Mouse (Mus musculus) heart, postnatal 10 days (tissue): ENCODE measurements around the gene Frmd5. TPM values are rescaled to one million over a fixed set of nuclear protein-coding genes. Genes with fewer than 3 reads are reported as not detected.

Experiments used
- DNase-seq, 2 experiments: peaks; one replicate each; pipeline ENCODE4 v3.0.0; 2021
- intact Hi-C: fragments of 180-260 bp; cut with DNase I; formaldehyde crosslinking; loops from one replicate; pipeline ENCODE4 v1.15.1; 2025
- total RNA-seq, 2 experiments: library from RNA; stranded (reverse); gene quantifications; 2 replicates each; pipeline ENCODE4 v1.2.3; 2021

Gene Frmd5
- total RNA-seq, 2 experiments from 2014 or later: 150 to 190 TPM

GRCm38 (mm10) chr2:121705756-121706155, 101.1 kb downstream of the Frmd5 start:
- no peak for DNase-seq
- intact Hi-C loops: no loop called here

DNA sequence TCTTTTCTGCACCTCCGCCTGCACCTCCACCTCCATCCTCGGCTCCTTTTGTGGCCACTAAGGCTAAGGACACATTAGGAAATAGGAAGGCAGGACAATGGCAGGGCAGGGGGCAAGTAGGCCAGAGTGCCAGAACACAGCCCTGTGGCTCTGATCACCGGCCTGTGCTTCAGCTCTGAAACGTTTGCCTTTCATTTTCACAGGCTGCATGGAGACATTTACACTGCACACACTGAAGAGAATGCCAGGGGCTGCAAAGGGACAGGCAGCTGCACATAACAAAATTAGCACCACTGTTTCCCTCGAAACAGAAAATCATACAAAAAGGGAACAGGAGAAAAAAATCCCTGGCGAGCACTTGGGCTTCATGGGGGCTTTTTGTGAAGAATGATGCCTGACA, 107.6 kb downstream of the Frmd5 start:
- DNase-seq: no peak
- intact Hi-C loops: loop anchor here (5.0 kb wide), 1 partner anchor 133 kb away; no protein-coding TSS in a partner anchor

- intact Hi-C loops: loop anchor here (5.0 kb wide), 1 partner anchor 137 kb away; no protein-coding TSS in a partner anchor
- DNase-seq: no peak
Observed at GRCm38 (mm10) chr2:121695436-121695835, 111.5 kb downstream of the Frmd5 start.

- no peak for DNase-seq
- intact Hi-C loops: no loop called here
Observed at GRCm38 (mm10) chr2:121688107-121688506, 118.8 kb downstream of the Frmd5 start.

GRCm38 (mm10) chr2:121683606-121684005, 123.3 kb downstream of the Frmd5 start:
- intact Hi-C loops: no loop called here
- no peak for DNase-seq

- intact Hi-C loops: no loop called here
- DNase-seq: no peak
Observed at GRCm38 (mm10) chr2:121682361-121682760, 124.5 kb downstream of the Frmd5 start.

DNA sequence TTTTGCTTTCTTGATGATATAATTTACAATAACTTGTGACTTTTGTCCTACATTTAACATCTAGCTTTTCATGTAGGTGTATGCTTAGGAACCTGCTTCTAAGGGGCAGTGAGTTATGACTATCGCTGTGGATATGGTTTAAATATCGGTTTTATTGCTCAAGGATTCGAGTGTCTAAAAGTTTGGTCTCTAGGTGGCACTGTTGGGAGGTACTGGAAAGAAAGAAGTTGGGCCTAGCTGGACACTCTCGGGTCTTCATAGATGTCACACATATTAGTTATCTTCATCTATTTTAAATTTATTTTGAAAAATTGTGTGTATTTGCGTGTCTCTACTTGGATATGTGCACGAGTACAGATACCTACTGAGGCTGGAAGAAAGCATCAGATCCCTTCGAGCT, 127.2 kb downstream of the Frmd5 start:
- intact Hi-C loops: no loop called here
- no peak for DNase-seq

DNA sequence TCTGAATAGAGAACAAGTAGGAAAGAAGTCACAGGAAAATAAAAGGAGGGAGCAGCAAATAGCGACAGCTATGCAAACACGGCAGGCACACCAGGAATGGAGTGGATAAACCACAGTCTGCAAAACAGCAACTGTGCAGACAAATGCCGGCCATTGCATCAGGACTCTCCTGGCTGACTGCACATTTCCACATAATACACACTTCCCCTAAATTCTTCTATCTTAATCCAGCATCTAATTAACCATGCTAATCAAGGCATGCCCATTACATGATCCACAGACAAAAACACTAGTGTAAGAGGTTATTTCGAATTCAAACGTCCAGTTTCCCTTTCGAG, 129.3 kb downstream of the Frmd5 start:
- DNase-seq: no peak

DNA sequence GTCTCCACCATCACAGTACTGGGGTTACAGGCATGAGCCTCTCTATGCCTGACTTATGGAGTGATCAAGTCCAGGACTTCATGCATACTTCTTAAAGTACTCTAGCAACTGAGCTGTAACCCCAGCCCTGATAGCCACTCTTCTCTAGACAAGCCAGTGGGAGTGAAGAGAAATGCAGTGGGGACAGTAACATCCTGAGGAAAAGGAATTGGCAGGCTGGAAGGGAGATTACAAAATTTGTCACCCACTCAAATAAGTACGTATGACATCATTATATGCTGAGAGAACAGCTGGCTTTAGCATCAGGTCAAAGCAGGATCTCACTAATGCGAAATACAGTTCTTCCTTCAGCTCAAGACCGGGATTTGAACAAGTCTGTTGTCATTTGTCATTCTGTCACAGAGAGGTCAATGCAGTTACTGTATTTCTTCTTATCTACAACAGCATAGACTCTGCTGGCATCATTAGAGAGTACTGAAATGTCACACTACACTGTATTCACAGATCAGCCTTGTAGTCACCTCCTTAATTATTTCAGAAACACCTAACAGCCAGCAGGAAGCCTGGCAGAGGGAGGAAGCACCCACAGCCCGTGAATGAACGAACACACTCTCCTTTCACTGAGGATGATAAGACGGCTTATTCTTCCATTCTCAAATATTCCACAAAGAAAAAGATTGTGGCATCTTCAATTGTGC, 129.8 kb downstream of the Frmd5 start:
- peak; percentile 46 to 52 for DNase-seq
- intact Hi-C loops: no loop called here

More for the DNA sequence above, 129.3 kb downstream of the Frmd5 start:
- intact Hi-C loops: no loop called here

DNA sequence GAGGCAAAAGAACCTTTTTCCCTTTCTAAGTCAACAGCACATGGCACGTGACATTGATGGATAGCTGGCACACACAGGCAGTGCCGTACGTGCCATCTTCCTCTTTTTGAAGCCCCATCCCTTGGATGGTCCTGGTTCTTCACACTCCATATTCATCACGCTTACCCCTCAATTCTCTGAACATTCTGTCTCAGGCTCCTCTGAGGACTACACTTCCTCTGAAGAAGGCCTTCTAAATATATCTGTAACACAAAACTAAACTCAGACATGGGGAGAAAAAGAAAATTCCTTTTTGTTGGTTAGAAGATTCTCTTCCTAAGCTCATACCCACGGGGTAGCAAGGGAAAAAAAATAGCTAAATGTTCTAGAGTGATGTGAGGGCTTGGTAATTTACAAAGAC, 131.0 kb downstream of the Frmd5 start:
- no peak for DNase-seq
- intact Hi-C loops: no loop called here

- intact Hi-C loops: no loop called here
- peak in 1 of 2 experiments; percentile 32 for DNase-seq
Observed at GRCm38 (mm10) chr2:121675136-121675535, 131.8 kb downstream of the Frmd5 start.

GRCm38 (mm10) chr2:121674211-121674610, 132.7 kb downstream of the Frmd5 start:
- DNase-seq: peak; percentile 38 to 64
- intact Hi-C loops: no loop called here

- no peak for DNase-seq
- intact Hi-C loops: no loop called here
Observed at GRCm38 (mm10) chr2:121669846-121670245, 137.0 kb downstream of the Frmd5 start.

DNA sequence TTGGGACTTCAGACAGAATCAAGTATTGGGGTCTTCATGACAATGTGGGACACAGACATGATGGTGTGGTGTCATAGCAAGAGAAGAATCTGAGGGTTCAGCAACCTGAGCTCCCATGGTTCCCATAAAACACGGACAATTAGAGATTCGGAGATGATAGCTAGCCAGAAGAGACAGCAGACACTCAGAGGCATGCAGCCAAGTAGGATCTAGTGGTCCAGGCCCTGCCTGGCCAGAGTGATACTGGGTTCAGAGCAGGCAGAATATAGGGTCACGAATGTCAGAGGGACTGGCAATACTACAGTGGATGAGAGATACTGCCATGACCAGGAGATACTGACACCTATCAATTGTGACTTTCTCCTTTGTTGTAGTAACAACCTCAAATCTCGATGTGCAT, 138.6 kb downstream of the Frmd5 start:
- intact Hi-C loops: no loop called here
- DNase-seq: no peak

DNA sequence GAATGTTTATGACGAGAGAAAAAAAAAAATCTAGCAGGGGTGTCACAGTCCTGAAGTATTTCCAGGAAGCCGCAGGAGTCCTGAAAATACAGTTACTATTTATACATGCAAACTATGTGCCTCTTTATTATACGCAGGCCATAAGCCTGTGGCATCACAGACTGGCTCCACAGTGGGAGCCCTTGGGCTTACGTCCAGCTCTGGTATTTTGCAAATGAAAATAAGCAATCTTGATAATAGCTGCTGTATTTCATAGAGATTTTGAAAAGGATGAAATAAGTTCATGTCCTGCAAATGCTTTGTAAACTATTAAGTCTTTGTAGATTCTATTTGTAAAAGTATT, 145.8 kb downstream of the Frmd5 start:
- intact Hi-C loops: no loop called here
- no peak for DNase-seq

- intact Hi-C loops: no loop called here
- no peak for DNase-seq
Observed at GRCm38 (mm10) chr2:121660461-121661159, 146.3 kb downstream of the Frmd5 start.

DNA sequence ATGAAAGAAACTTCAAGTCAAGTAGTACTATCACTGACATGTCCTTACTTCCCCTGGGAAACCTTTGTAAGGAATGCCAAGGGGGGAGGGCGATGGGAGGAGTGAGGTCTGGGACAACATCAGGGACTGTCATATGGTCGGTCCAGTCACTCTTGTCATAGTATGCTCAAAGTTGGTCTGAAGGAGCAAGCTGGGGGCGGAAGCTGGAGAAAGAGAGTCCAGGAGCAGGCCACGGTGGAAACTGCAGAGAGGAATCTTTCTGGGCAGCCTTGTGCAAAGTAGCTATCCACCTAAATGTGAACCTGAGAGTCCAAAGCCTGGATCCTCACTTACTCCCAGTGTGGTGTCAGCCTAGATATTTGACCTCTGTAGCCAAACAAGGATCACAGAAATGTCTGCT, 147.5 kb downstream of the Frmd5 start:
- intact Hi-C loops: no loop called here
- DNase-seq: no peak

DNA sequence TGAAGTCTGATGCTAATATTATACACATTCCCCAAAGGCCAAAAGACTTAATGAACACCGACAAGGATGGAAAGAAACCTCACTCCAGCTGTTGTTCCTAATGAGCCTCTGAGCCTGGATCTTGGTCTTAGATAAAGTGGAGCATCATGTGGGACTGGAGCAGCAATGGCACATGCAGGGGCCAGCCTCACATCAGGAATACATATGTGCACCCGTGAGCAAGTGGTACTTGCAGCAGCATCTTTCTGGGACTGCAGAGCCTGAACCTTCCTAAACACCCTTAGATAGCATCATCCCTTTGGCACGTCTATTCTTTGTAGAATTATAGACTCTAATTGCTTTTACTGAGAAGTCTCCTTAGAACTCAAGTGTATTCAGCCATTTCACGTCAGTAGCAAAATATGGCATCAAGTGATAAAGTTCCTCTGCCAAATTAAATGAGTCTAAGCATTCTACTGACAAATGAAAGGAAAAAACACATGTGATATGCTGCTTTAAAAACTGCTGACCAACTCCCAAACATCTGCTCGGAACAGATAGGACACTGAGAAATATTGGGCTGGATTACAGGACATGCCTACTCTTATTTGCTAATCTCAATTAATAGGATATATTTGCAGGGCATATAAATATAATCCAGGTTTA, 148.6 kb downstream of the Frmd5 start:
- DNase-seq: no peak
- intact Hi-C loops: no loop called here

DNA sequence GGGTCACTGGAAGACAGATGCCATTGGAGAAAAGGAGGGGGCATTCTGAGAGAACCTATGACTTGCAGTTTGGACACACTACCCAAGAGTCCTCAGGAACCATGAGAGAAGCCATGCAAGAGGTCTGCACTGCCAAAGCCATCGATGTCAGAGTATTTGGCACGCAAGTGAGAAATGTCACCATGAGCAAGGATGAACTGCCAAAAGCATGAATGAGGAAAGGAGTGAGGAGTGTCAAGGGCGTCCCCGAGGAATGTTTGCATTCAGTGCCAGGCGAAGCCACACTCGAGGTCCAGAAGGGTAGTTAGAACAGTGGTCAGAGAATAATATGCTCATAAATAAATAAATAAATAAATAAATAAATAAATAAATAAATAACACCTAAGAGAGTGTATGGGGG, 150.9 kb downstream of the Frmd5 start:
- DNase-seq: peak; percentile 46 to 50
- intact Hi-C loops: no loop called here

GRCm38 (mm10) chr2:121655106-121655505, 151.8 kb downstream of the Frmd5 start:
- peak; percentile 31 to 52 for DNase-seq
- intact Hi-C loops: no loop called here

DNA sequence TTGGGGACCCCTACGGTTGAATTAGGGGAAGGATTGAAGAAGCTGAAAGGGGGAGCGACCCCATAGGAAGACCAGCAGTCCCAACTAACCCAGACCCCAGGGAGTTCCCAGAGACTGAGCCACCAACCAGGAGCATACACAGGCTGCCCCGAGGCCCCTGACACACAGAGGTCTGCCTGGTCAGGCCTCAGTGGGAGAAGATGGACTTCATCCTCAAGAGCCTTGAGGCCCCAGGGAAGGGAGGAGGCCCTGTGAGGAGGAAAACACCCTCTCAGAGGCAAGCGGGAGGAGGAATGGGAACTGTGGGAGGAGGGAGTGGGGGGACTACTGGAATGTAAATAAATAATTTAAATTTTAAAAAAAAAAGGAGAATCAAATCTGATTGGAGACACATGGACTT, 160.4 kb downstream of the Frmd5 start:
- intact Hi-C loops: no loop called here
- DNase-seq: no peak

DNA sequence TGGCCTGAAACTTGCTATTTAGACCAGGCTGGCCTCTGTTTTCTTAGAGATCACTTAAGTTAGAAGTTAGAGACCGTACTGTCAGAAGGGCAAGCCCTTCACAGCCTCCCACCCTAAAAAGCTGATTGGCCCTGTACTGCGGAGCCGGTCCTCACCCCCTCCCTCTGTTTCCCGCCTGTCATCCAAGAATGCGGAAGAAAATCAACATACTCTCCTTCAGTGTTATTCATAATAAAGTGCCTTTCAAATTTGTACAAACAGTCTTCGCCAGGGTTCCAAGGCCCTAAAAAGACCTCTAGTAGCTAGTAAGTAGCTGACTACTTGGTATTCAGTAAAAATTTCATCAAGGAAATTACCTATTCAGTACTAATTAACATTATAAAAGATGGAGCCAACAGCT, 164.0 kb downstream of the Frmd5 start:
- intact Hi-C loops: no loop called here
- DNase-seq: no peak
